Mouse (Mus musculus): ENCODE results near the gene Hoxd10. TPM values are rescaled to one million over a fixed set of nuclear protein-coding genes. Genes with fewer than 3 reads are reported as not detected.

Hoxd10 gene
- polyA plus RNA-seq, 1 experiment from 2014 or later = not detected

GRCm38 (mm10) chr2:74728303-74728680 lies 36.6 kb downstream of the Hoxd10 start:
- H3K4me2 ChIP-seq (ENCODE audit: low read depth, low read length) = no peak overlapping the region
- 1% methylated on average over 13 of the region's 13 CpGs for WGBS

GRCm38 (mm10) chr2:74730331-74730730 lies 38.6 kb downstream of the Hoxd10 start:
- Histone ChIP-seq H3K27me3 (ENCODE audit: control insufficient read depth, insufficient read depth, low read length) (peaks cover 92% of the 10 kb centered on the region), H3K27ac (replicated peaks; ENCODE audit: low read depth, low read length) (no peak overlapping the region), H3K9me3 (replicated peaks; ENCODE audit: control insufficient read depth, low read length) (no peaks in the 10 kb centered on the region), H3K4me1 (ENCODE audit: control insufficient read depth, insufficient read depth, low read length) (no peaks in the 10 kb centered on the region; the same call in none of the 2 replicates), H3K9ac (replicated peaks; ENCODE audit: low read length) (no peak overlapping the region), H3K4me3 (ENCODE audit: low read depth, low read length) (no peak overlapping the region), H3K4me2 (ENCODE audit: low read depth, low read length) (no peak overlapping the region), H3K36me3 (replicated peaks; ENCODE audit: control insufficient read depth, insufficient read depth, low read depth, low read length) (no peaks in the 10 kb centered on the region)
- ATAC-seq (replicated peaks; ENCODE audit: insufficient number of reproducible peaks, low FRiP score, low TSS enrichment, low read depth) (no peak), DNase-seq (ENCODE audit: low spot score) (no peak)
- WGBS = 5% methylated on average over 8 of the region's 8 CpGs

More at GRCm38 (mm10) chr2:74728303-74728680, 36.6 kb downstream of the Hoxd10 start:
- H3K27ac ChIP-seq (replicated peaks; ENCODE audit: low read depth, low read length) = no peak overlapping the region
- ATAC-seq (replicated peaks; ENCODE audit: insufficient number of reproducible peaks, low FRiP score, low TSS enrichment, low read depth) = no peak
- H3K9ac ChIP-seq (replicated peaks; ENCODE audit: low read length) = no peak overlapping the region
- no peaks in the 10 kb centered on the region; the same call in none of the 2 replicates for H3K4me1 ChIP-seq (ENCODE audit: control insufficient read depth, insufficient read depth, low read length)
- H3K27me3 ChIP-seq (ENCODE audit: control insufficient read depth, insufficient read depth, low read length) = peaks cover 95% of the 10 kb centered on the region
- DNase-seq (ENCODE audit: low spot score) = no peak
- no peak overlapping the region; the same call in 1 of the 2 replicates for H3K4me3 ChIP-seq (ENCODE audit: low read depth, low read length)
- no peaks in the 10 kb centered on the region for H3K36me3 ChIP-seq (replicated peaks; ENCODE audit: control insufficient read depth, insufficient read depth, low read depth, low read length)
- no peaks in the 10 kb centered on the region for H3K9me3 ChIP-seq (replicated peaks; ENCODE audit: control insufficient read depth, low read length)

GRCm38 (mm10) chr2:74731055-74731454 lies 39.3 kb downstream of the Hoxd10 start:
- Histone ChIP-seq H3K27ac (replicated peaks; ENCODE audit: low read depth, low read length) (no peak overlapping the region), H3K9me3 (replicated peaks; ENCODE audit: control insufficient read depth, low read length) (no peaks in the 10 kb centered on the region), H3K4me1 (ENCODE audit: control insufficient read depth, insufficient read depth, low read length) (no peaks in the 10 kb centered on the region; the same call in none of the 2 replicates), H3K9ac (replicated peaks; ENCODE audit: low read length) (no peak overlapping the region), H3K36me3 (replicated peaks; ENCODE audit: control insufficient read depth, insufficient read depth, low read depth, low read length) (no peaks in the 10 kb centered on the region), H3K4me3 (ENCODE audit: low read depth, low read length) (no peak overlapping the region), H3K27me3 (ENCODE audit: control insufficient read depth, insufficient read depth, low read length) (peaks cover 93% of the 10 kb centered on the region), H3K4me2 (ENCODE audit: low read depth, low read length) (no peak overlapping the region)
- no peak for DNase-seq (ENCODE audit: low spot score)
- ATAC-seq (replicated peaks; ENCODE audit: insufficient number of reproducible peaks, low FRiP score, low TSS enrichment, low read depth) = no peak

DNA sequence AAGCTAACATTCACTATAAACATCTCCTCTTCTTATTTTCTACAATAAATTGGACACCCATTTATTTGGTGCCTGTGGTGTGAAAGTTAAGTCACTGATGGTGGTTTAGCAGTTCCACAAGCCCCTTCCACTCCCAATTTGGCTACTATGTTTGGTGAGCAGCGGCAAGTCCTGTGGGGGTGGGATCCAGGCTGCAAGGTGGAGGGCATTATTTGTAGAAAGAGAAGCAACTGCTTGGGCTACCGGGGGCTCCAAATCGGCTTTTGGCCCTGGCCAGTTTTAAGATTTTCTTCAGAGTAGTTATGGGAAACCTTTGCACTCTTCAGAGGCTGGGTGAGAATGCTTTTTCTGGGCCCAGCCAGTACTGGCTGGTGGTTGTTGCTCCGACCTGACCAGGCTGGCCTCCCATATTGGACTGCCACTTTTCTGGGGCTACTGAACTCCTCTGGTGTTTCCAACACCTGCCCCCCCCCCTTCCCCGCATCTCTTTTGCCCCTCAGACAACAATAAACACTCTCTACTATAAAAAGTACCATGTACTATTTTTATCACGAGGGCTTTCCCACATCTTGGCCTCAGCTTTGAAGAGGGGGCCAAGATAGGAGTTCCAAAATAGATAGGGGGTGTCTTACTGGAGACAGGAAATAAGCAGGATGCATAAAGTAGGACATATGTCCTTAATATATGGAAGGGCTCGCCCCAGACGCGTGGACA lies 40.2 kb downstream of the Hoxd10 start:
- H3K4me2 ChIP-seq (ENCODE audit: low read depth, low read length) = no peak overlapping the region
- H3K27ac ChIP-seq (replicated peaks; ENCODE audit: low read depth, low read length) = no peak overlapping the region
- H3K27me3 ChIP-seq (ENCODE audit: control insufficient read depth, insufficient read depth, low read length) = peaks cover 93% of the 10 kb centered on the region
- H3K4me3 ChIP-seq (ENCODE audit: low read depth, low read length) = no peak overlapping the region
- H3K36me3 ChIP-seq (replicated peaks; ENCODE audit: control insufficient read depth, insufficient read depth, low read depth, low read length) = no peaks in the 10 kb centered on the region
- DNase-seq (ENCODE audit: low spot score) = no peak
- no peak for ATAC-seq (replicated peaks; ENCODE audit: insufficient number of reproducible peaks, low FRiP score, low TSS enrichment, low read depth)
- WGBS = under 1% methylated on average over 9 of the region's 9 CpGs
- H3K4me1 ChIP-seq (ENCODE audit: control insufficient read depth, insufficient read depth, low read length) = no peaks in the 10 kb centered on the region; the same call in none of the 2 replicates
- no peaks in the 10 kb centered on the region for H3K9me3 ChIP-seq (replicated peaks; ENCODE audit: control insufficient read depth, low read length)
- no peak overlapping the region for H3K9ac ChIP-seq (replicated peaks; ENCODE audit: low read length)

DNA sequence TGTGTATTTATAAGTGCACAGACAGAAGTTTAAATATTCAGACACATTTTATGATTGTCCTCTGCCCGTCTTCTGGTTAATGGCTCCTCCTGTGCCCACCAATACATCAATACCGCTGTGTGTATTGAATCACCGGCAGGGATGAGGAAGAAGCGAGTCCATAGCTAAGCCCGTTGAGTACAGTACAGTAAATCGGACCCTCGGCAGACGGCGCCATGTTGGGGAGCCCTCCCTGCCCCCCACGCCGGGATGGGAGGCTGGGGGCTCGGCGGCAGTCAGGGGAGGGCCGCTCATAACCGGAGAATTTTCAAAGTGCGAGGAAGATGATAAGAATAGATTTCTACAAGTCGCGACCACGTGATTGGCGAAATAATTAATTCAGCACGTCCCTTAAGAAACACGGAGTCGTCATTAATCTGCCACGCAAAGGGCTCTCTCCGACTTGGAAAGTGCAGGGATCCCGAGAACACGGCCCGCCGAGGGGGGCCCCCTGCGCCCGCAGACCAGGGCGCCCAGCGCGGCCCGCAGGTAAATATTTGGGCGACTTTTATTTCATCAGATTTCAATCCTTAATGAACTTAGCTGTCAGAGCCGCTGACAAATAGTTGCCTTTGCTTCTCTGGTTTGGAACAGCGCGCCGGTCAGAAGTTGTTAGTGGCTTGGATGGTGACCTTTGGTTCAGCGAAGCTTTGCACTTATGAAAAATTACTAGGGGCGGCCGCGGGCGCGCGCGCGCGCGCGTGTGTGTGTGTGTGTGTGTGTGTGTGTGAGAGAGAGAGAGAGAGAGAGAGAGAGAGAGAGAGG lies 41.0 kb downstream of the Hoxd10 start:
- no peaks in the 10 kb centered on the region for H3K4me1 ChIP-seq (ENCODE audit: control insufficient read depth, insufficient read depth, low read length)
- no peak overlapping the region for H3K4me3 ChIP-seq (ENCODE audit: low read depth, low read length)
- H3K36me3 ChIP-seq (replicated peaks; ENCODE audit: control insufficient read depth, insufficient read depth, low read depth, low read length) = no peaks in the 10 kb centered on the region
- H3K4me2 ChIP-seq (ENCODE audit: low read depth, low read length) = no peak overlapping the region; the same call in 1 of the 2 replicates
- H3K27me3 ChIP-seq (ENCODE audit: control insufficient read depth, insufficient read depth, low read length) = peaks cover 93% of the 10 kb centered on the region
- under 1% methylated on average over 52 of the region's 52 CpGs for WGBS
- DNase-seq (ENCODE audit: low spot score) = peak; percentile 24
- H3K27ac ChIP-seq (replicated peaks; ENCODE audit: low read depth, low read length) = no peak overlapping the region
- H3K9me3 ChIP-seq (replicated peaks; ENCODE audit: control insufficient read depth, low read length) = no peaks in the 10 kb centered on the region
- ATAC-seq (replicated peaks; ENCODE audit: insufficient number of reproducible peaks, low FRiP score, low TSS enrichment, low read depth) = no peak
- no peak overlapping the region for H3K9ac ChIP-seq (replicated peaks; ENCODE audit: low read length)

GRCm38 (mm10) chr2:74733317-74733661 lies 41.6 kb downstream of the Hoxd10 start:
- Histone ChIP-seq H3K4me2 (ENCODE audit: low read depth, low read length) (no peak overlapping the region), H3K36me3 (replicated peaks; ENCODE audit: control insufficient read depth, insufficient read depth, low read depth, low read length) (no peaks in the 10 kb centered on the region), H3K9me3 (replicated peaks; ENCODE audit: control insufficient read depth, low read length) (no peaks in the 10 kb centered on the region), H3K27ac (replicated peaks; ENCODE audit: low read depth, low read length) (no peak overlapping the region), H3K4me1 (ENCODE audit: control insufficient read depth, insufficient read depth, low read length) (no peaks in the 10 kb centered on the region), H3K4me3 (ENCODE audit: low read depth, low read length) (no peak overlapping the region), H3K27me3 (ENCODE audit: control insufficient read depth, insufficient read depth, low read length) (peaks cover 93% of the 10 kb centered on the region), H3K9ac (replicated peaks; ENCODE audit: low read length) (no peak overlapping the region)
- WGBS = under 1% methylated on average over 16 of the region's 16 CpGs
- ATAC-seq (replicated peaks; ENCODE audit: insufficient number of reproducible peaks, low FRiP score, low TSS enrichment, low read depth) (no peak), DNase-seq (ENCODE audit: low spot score) (no peak)

GRCm38 (mm10) chr2:74733765-74734164 lies 42.0 kb downstream of the Hoxd10 start:
- no peaks in the 10 kb centered on the region for H3K36me3 ChIP-seq (replicated peaks; ENCODE audit: control insufficient read depth, insufficient read depth, low read depth, low read length)
- peaks cover 93% of the 10 kb centered on the region for H3K27me3 ChIP-seq (ENCODE audit: control insufficient read depth, insufficient read depth, low read length)
- H3K9me3 ChIP-seq (replicated peaks; ENCODE audit: control insufficient read depth, low read length) = no peaks in the 10 kb centered on the region
- H3K4me3 ChIP-seq (ENCODE audit: low read depth, low read length) = no peak overlapping the region
- peak; percentile 23 for DNase-seq (ENCODE audit: low spot score)
- under 1% methylated on average over 6 of the region's 6 CpGs for WGBS
- H3K4me2 ChIP-seq (ENCODE audit: low read depth, low read length) = no peak overlapping the region
- no peak overlapping the region for H3K9ac ChIP-seq (replicated peaks; ENCODE audit: low read length)
- ATAC-seq (replicated peaks; ENCODE audit: insufficient number of reproducible peaks, low FRiP score, low TSS enrichment, low read depth) = no peak
- no peak overlapping the region for H3K27ac ChIP-seq (replicated peaks; ENCODE audit: low read depth, low read length)
- H3K4me1 ChIP-seq (ENCODE audit: control insufficient read depth, insufficient read depth, low read length) = no peaks in the 10 kb centered on the region

GRCm38 (mm10) chr2:74734451-74734850 lies 42.7 kb downstream of the Hoxd10 start:
- H3K9me3 ChIP-seq (replicated peaks; ENCODE audit: control insufficient read depth, low read length) = no peaks in the 10 kb centered on the region
- peaks cover 93% of the 10 kb centered on the region for H3K27me3 ChIP-seq (ENCODE audit: control insufficient read depth, insufficient read depth, low read length)
- no peak overlapping the region for H3K9ac ChIP-seq (replicated peaks; ENCODE audit: low read length)
- 1% methylated on average over 13 of the region's 13 CpGs for WGBS
- H3K4me3 ChIP-seq (ENCODE audit: low read depth, low read length) = no peak overlapping the region
- DNase-seq (ENCODE audit: low spot score) = peak; percentile 27
- H3K36me3 ChIP-seq (replicated peaks; ENCODE audit: control insufficient read depth, insufficient read depth, low read depth, low read length) = no peaks in the 10 kb centered on the region
- no peak overlapping the region for H3K27ac ChIP-seq (replicated peaks; ENCODE audit: low read depth, low read length)
- no peak for ATAC-seq (replicated peaks; ENCODE audit: insufficient number of reproducible peaks, low FRiP score, low TSS enrichment, low read depth)
- no peak overlapping the region for H3K4me2 ChIP-seq (ENCODE audit: low read depth, low read length)
- H3K4me1 ChIP-seq (ENCODE audit: control insufficient read depth, insufficient read depth, low read length) = no peaks in the 10 kb centered on the region

All from embryonic facial prominence, embryonic 11.5 days (tissue).